Mouse (Mus musculus): Measurements from ENCODE around the gene Pxylp1. TPM values are rescaled to one million over a fixed set of nuclear protein-coding genes. Genes with fewer than 3 reads are reported as not detected.

The Pxylp1 gene
- polyA plus RNA-seq, 1 experiment from 2014 or later: 27.9 TPM

DNA sequence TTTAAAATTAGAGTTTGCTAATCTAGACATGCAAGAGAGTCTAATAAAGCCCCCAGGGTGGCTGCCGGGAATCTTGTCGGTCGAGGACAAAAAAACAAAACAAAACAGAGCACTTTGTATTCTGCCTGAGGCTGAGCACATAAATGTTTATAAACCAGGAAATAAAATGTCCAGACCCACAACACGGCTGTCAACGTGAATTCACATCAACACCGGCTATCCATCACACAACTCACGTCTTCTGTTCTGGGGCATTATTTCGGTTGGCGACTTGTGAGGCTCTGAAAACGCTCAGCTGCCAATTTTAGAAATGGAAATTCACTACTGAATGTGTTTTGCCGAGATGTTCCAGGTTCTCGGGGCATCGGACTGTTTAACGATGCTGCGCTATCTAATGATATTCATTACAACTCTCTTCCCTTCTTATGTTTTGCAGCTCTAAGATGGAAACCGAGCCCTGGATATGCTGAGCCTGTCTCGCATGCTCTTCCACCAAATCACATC lies 61.6 kb downstream of the Pxylp1 start:
- Histone ChIP-seq H3K9me3 (no peaks in the 10 kb centered on the region), H3K36me3 (no peaks in the 10 kb centered on the region), H3K4me1 (peaks cover 28% of the 10 kb centered on the region), H3K27me3 (no peaks in the 10 kb centered on the region), H3K4me3 (no peak overlapping the region), H3K9ac (no peak overlapping the region), H3K4me2 (no peak overlapping the region), H3K27ac (no peak overlapping the region)
- WGBS: 46% methylated on average over 17 of the region's 17 CpGs
- no peak for ATAC-seq (ENCODE audit: insufficient number of reproducible peaks, low FRiP score, low TSS enrichment, low read depth)

DNA sequence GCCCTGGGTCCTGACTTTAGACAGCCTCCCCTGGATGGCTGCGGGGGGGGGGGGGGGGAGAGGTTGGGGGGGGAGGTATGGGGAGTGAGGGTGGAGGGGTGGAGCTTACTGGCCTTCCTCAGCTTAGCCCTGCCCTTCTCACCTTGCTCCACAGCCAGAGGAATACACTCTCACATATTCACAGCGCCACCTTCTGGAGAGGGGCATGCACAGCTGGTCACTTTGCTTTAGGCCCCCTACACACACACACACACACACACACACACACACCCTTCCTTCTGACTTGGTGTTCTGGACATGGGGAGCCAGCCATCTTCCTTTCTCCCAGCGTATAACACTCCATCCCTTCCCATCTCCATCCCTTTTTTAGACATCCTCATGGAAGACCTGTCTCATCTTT lies 62.8 kb downstream of the Pxylp1 start:
- Histone ChIP-seq H3K4me1 (peaks cover 22% of the 10 kb centered on the region), H3K9ac (no peak overlapping the region), H3K27me3 (no peaks in the 10 kb centered on the region), H3K36me3 (0 out of 2 replicates have a peak, but pooled peaks cover 4% of the 10 kb centered on the region), H3K9me3 (no peaks in the 10 kb centered on the region), H3K4me2 (no peak overlapping the region), H3K27ac (no peak overlapping the region), H3K4me3 (no peak overlapping the region)
- no peak for ATAC-seq (ENCODE audit: insufficient number of reproducible peaks, low FRiP score, low TSS enrichment, low read depth)
- 76% methylated on average over 2 of the region's 3 CpGs for WGBS

DNA sequence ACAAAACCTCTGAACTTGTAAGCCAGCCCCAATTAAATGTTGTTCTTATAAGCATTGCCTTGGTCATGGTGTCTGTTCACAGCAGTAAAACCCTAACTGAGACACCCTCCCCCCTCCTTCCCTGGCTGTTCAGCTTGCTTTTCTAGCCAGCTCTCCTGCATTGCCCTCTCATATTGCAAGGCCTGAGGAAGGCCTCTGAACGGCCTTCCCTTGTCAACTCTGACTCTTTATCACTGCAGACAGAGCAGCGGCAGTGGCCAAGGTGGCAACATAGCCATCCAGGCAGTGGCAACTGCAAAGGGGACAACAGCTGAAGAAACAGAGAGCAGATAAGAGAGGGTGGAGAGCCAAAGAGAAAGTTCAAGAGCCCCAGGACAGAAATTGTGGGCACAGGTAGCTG lies 64.4 kb downstream of the Pxylp1 start:
- H3K36me3 ChIP-seq: 0 out of 2 replicates have a peak, but pooled peaks cover 4% of the 10 kb centered on the region
- no peak overlapping the region for H3K9ac ChIP-seq
- H3K4me2 ChIP-seq: no peak overlapping the region
- no peak for ATAC-seq (ENCODE audit: insufficient number of reproducible peaks, low FRiP score, low TSS enrichment, low read depth)
- WGBS: 56% methylated on average over 2 of the region's 2 CpGs
- H3K27ac ChIP-seq: no peak overlapping the region
- no peaks in the 10 kb centered on the region for H3K9me3 ChIP-seq
- no peaks in the 10 kb centered on the region for H3K27me3 ChIP-seq
- H3K4me1 ChIP-seq: peaks cover 22% of the 10 kb centered on the region
- no peak overlapping the region for H3K4me3 ChIP-seq

DNA sequence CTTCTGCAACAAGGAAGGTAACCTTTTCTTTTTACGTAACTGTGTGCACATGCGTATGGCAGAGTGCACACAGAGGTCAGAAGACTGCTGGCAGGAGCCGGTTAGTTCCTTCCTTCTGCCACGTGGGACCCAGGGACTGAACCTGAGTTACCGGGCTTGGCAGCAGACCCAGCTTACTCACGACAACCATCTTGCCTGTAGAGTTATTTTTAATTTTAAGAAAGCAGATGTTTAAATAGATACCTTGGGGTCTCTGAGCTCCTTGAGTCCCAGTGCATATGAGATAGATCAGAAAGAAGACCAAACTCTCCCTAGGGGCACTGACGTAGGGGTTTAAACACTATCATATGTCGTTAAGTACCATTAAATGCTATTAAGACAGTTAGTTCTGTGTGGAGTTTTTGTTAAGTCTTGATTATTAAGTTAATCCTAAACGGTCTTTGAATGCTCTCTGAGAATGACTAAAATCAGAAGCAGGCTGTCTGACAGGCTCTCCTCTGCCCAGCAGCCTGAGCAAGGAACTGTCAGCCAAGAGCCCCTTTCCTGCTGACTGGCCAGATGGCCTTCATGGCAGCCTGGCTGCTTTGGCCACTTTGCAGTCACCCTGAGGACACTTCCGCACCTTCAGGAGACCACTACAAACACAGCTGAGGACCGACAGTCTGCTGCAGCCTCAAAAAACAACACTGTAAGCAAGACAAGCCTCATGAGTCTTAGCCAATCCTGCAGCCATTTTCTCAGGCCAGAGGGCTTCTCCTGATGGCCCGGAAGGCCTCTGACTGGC lies 65.3 kb downstream of the Pxylp1 start:
- 51% methylated on average over 12 of the region's 12 CpGs for WGBS
- no peak for ATAC-seq (ENCODE audit: insufficient number of reproducible peaks, low FRiP score, low TSS enrichment, low read depth)
- no peaks in the 10 kb centered on the region for H3K9me3 ChIP-seq
- H3K4me1 ChIP-seq: peaks cover 22% of the 10 kb centered on the region
- 0 out of 2 replicates have a peak, but pooled peaks cover 4% of the 10 kb centered on the region for H3K36me3 ChIP-seq
- H3K27ac ChIP-seq: no peak overlapping the region
- H3K27me3 ChIP-seq: no peaks in the 10 kb centered on the region
- no peak overlapping the region for H3K9ac ChIP-seq
- no peak overlapping the region for H3K4me2 ChIP-seq
- H3K4me3 ChIP-seq: no peak overlapping the region

DNA sequence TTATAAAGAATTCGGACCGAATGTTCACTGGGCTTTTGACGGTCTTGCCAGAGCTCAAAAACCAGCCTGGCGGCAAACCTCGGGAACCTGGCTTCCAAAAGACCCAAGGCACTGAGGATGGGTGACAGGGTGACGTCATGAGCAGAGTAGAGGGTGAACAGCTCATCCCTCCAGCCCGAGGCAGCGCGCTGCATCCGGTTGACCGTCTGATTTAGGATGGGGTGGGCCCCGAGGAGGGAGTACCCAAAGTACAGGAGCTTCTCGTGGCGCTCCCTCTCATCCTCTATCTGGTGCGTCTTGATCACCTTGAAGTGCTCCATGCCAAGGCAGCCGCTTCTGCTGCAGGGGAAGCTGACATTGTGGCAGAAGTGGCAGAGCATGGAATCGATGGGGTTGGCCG lies 67.6 kb downstream of the Pxylp1 start:
- H3K4me2 ChIP-seq: no peak overlapping the region
- 94% methylated on average over 18 of the region's 18 CpGs for WGBS

DNA sequence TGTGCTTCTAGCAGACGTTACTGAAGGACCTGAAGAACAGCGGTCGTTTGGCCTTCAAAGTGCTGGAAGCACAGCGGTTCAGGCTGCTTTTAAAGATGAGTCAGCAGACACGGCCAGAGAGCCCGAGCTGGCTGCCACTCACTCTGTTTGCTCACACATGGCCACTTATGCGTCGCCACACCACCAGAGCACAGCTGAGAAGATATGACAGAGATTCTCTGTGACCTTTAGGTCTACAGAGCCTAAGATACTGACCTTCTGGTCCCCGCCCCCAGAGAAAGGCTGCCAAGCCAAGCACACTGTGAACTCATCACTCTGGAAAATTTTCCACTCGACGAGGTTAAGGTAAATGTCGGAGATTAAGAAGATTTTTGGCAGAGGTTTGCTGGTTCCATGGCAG lies 68.4 kb downstream of the Pxylp1 start:
- ATAC-seq (ENCODE audit: insufficient number of reproducible peaks, low FRiP score, low TSS enrichment, low read depth): no peak
- Histone ChIP-seq H3K27ac (peak overlapping the region; percentile 64), H3K27me3 (no peaks in the 10 kb centered on the region), H3K9me3 (no peaks in the 10 kb centered on the region), H3K4me2 (no peak overlapping the region), H3K4me1 (peaks cover 22% of the 10 kb centered on the region), H3K9ac (no peak overlapping the region), H3K4me3 (no peak overlapping the region), H3K36me3 (0 out of 2 replicates have a peak, but pooled peaks cover 4% of the 10 kb centered on the region)
- 54% methylated on average over 12 of the region's 12 CpGs for WGBS

More for the DNA sequence above, 67.6 kb downstream of the Pxylp1 start:
- Histone ChIP-seq H3K27me3 (no peaks in the 10 kb centered on the region), H3K36me3 (0 out of 2 replicates have a peak, but pooled peaks cover 4% of the 10 kb centered on the region), H3K27ac (no peak overlapping the region), H3K9ac (no peak overlapping the region), H3K4me3 (no peak overlapping the region), H3K9me3 (no peaks in the 10 kb centered on the region), H3K4me1 (peaks cover 22% of the 10 kb centered on the region)
- ATAC-seq (ENCODE audit: insufficient number of reproducible peaks, low FRiP score, low TSS enrichment, low read depth): no peak

DNA sequence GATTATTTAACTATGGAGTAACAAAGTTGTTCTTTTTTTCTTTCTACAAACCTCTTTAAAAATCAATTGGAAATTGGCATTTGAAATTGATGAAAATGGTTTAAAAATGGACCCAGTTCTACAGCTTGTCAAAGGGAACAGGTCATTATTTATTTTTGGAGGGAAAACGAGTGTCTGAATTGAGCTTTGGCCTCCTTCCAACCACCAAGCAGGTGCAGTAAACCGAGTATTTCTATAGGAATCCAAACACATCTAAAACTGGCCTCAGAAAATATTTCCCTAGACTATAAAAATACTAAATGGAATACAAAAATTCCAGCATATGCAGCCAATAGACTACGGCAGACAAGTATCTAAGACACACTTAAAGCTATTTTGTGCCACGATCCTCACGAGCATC lies 68.9 kb downstream of the Pxylp1 start:
- H3K9ac ChIP-seq: no peak overlapping the region
- H3K36me3 ChIP-seq: 0 out of 2 replicates have a peak, but pooled peaks cover 4% of the 10 kb centered on the region
- H3K27me3 ChIP-seq: no peaks in the 10 kb centered on the region
- no peak overlapping the region for H3K4me3 ChIP-seq
- ATAC-seq (ENCODE audit: insufficient number of reproducible peaks, low FRiP score, low TSS enrichment, low read depth): no peak
- H3K4me1 ChIP-seq: peaks cover 20% of the 10 kb centered on the region
- WGBS: 28% methylated on average over 5 of the region's 5 CpGs
- H3K27ac ChIP-seq: peak overlapping the region; percentile 64; the same call in 1 of the 2 replicates
- no peak overlapping the region for H3K4me2 ChIP-seq
- no peaks in the 10 kb centered on the region for H3K9me3 ChIP-seq

DNA sequence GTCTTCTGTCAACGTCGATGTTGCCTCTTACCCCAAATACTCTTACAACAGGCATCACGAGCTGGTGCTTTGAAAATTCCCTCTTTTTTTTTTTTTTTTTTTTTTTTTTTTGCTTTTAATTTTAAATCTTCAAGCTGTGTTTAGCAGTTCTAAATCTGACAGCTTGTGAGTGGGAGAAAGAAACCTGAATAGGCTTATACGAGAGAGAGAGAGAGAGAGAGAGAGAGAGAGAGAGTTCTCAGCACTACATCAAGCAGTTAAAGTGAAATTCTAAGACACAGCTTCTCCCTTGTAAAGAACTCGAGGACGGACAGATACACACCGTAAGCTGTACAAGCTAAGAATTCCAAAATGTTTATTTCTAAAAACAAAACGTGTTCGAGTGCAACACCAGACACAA lies 69.5 kb downstream of the Pxylp1 start:
- Histone ChIP-seq H3K9me3 (no peaks in the 10 kb centered on the region), H3K9ac (no peak overlapping the region), H3K27me3 (no peaks in the 10 kb centered on the region), H3K4me1 (peaks cover 16% of the 10 kb centered on the region), H3K4me2 (no peak overlapping the region), H3K36me3 (0 out of 2 replicates have a peak, but pooled peaks cover 4% of the 10 kb centered on the region), H3K4me3 (no peak overlapping the region), H3K27ac (no peak overlapping the region)
- ATAC-seq (ENCODE audit: insufficient number of reproducible peaks, low FRiP score, low TSS enrichment, low read depth): no peak
- 83% methylated on average over 9 of the region's 9 CpGs for WGBS

DNA sequence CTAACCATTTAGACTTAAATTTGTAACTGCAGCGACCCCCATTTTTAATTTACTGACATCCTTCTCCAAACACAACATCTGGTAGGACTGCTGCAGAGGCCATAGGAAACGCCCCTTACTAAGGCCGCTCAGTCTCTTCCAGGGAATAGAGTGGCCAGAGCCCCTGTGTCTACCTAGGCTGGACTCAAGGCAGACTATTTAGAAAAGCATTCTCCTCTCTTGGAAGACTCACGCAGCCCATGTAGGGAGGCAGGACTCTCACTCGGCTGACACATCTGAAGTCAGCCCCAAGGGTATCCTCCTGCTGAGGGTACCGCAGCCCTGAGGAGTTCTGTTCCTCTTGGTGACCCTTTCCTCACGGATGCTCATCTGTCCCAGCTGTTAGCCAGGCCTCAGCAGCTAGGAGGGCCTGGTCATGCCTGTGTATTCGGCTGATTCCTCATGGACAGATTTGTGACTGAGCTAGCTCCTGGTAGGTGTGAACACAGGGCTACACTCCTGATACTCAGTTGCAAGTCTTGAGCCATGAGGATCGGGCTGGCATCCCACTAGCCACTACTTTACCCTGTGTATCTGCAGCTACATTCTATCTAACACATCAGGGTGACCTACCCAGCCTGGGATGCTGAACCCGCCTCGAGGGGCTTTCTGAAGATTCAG lies 73.5 kb downstream of the Pxylp1 start:
- no peak overlapping the region for H3K4me3 ChIP-seq
- H3K4me2 ChIP-seq: no peak overlapping the region
- WGBS: 65% methylated on average over 11 of the region's 11 CpGs
- no peak for ATAC-seq (ENCODE audit: insufficient number of reproducible peaks, low FRiP score, low TSS enrichment, low read depth)
- H3K9ac ChIP-seq: no peak overlapping the region
- no peaks in the 10 kb centered on the region for H3K36me3 ChIP-seq
- peaks cover 3% of the 10 kb centered on the region for H3K4me1 ChIP-seq
- H3K9me3 ChIP-seq: no peaks in the 10 kb centered on the region
- no peaks in the 10 kb centered on the region for H3K27me3 ChIP-seq
- no peak overlapping the region for H3K27ac ChIP-seq

DNA sequence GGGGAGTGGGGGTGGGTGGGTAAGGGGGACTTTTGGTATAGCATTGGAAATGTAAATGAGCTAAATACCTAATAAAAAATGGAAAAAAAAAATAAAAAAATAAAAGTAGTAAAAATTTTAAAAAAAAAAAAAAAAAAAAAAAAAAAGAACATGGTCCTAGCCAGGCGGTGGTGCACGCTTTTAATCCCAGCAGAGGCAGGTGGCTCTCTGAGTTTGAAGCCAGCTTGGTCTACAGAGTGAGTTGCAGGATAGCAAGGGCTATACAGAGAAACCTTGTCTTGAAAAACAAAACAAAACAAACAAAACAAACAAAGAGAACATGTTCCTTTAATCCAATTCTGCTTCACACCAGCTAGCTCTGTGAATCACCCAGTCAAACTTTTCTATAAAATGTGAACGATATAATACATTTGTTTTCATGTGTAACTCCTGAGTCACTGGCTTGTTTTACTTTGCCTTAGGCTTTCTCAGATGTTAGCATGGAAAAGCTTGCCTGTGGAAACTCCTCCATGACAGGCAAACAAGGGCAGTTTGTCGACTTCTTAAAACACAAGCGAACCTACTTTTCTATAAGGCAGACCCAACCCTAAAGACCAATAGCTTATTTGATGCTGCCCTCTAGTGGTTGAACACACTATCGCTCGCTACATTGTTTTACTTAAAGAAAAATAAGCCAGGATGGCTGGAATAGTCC lies 74.2 kb downstream of the Pxylp1 start:
- H3K9ac ChIP-seq: no peak overlapping the region
- no peaks in the 10 kb centered on the region for H3K4me1 ChIP-seq
- no peaks in the 10 kb centered on the region for H3K36me3 ChIP-seq
- no peaks in the 10 kb centered on the region for H3K27me3 ChIP-seq
- no peaks in the 10 kb centered on the region for H3K9me3 ChIP-seq
- H3K4me2 ChIP-seq: no peak overlapping the region
- 32% methylated on average over 7 of the region's 7 CpGs for WGBS
- no peak for ATAC-seq (ENCODE audit: insufficient number of reproducible peaks, low FRiP score, low TSS enrichment, low read depth)
- H3K4me3 ChIP-seq: no peak overlapping the region
- H3K27ac ChIP-seq: no peak overlapping the region

DNA sequence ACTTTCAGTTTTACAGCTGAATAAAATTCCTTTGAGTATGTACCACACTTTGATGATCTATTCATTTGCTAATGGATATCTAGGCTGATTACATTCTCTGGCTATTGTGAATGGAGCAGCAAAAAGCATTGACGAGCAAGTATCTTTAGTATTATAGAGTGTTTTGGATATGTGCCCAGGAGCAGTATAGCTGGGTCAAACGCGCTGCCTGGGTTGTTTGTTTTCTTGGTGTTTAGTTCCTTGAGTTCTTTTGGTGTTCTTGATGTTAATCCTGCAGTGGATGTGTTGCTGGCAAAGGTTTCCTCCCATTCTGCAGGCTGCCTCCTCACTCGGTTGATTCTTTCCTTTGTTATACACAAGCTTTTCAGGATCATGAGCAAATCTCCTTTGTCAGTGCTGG lies 80.5 kb downstream of the Pxylp1 start:
- H3K9ac ChIP-seq: no peak overlapping the region
- ATAC-seq (ENCODE audit: insufficient number of reproducible peaks, low FRiP score, low TSS enrichment, low read depth): no peak
- 63% methylated on average over 4 of the region's 4 CpGs for WGBS

More for the DNA sequence above, 80.5 kb downstream of the Pxylp1 start:
- no peak overlapping the region for H3K4me3 ChIP-seq
- H3K4me2 ChIP-seq: no peak overlapping the region
- no peaks in the 10 kb centered on the region for H3K27me3 ChIP-seq
- H3K27ac ChIP-seq: no peak overlapping the region
- no peaks in the 10 kb centered on the region for H3K4me1 ChIP-seq
- no peaks in the 10 kb centered on the region for H3K36me3 ChIP-seq
- no peaks in the 10 kb centered on the region for H3K9me3 ChIP-seq

Measured in limb, embryonic 15.5 days (tissue).